Mouse (Mus musculus): ENCODE results near the gene Atg101.

DNA sequence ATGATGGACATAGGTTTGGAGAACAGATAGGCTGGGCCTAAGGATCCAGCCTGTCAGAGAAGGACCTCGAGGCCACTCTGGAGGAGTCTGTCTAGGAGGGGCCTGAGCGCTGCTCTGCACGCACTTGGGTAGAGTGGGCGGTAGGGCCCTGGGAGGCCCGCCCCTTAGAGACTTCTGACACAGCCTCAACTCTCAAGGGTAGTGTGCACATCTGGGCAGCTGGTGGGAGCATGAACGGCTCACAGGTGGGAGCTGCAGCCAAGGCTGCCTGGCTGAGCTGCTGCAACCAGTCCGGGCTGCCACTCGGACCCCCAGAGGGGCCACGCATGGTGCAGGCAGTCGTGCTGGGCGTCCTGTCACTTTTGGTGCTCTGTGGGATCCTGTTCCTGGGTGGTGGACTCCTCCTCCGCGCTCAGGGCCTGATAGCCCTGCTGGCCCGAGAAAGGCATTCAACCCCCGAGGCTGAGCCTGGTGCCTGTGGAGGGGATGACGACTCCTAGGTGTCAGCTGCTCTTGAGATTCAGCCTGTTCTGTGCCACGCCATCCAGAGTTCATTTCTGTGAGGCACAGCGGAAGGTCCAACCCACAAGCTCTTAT is 9.1 kb downstream of the Atg101 start, which contains the start of gene 6030408B16Rik:
- TF ChIP-seq CTCF (IDR thresholded peaks at IDR 0.05; ENCODE audit: control insufficient read depth, insufficient read depth, insufficient read length) (no peak), MAX (IDR thresholded peaks at IDR 0.05) (no peak), MYOG (IDR thresholded peaks at IDR 0.05; ENCODE audit: control insufficient read depth, extremely low read depth, insufficient read length) (no peak), USF1 (IDR thresholded peaks at IDR 0.05; ENCODE audit: low read depth) (no peak)
